Mouse (Mus musculus) stomach, postnatal 0 days (tissue): Measurements from ENCODE around the gene Wdfy1.

Experiments used
- CTCF ChIP-seq: IDR thresholded peaks from 2 replicates; pipeline ENCODE4 v1.5.1; 2016; ENCODE audit warnings: antibody characterized with exemption, low read depth, mild to moderate bottlenecking, moderate library complexity
- EP300 ChIP-seq: optimal IDR thresholded peaks from 2 replicates; pipeline ENCODE3; 2016; ENCODE audit warnings: antibody characterized with exemption

DNA sequence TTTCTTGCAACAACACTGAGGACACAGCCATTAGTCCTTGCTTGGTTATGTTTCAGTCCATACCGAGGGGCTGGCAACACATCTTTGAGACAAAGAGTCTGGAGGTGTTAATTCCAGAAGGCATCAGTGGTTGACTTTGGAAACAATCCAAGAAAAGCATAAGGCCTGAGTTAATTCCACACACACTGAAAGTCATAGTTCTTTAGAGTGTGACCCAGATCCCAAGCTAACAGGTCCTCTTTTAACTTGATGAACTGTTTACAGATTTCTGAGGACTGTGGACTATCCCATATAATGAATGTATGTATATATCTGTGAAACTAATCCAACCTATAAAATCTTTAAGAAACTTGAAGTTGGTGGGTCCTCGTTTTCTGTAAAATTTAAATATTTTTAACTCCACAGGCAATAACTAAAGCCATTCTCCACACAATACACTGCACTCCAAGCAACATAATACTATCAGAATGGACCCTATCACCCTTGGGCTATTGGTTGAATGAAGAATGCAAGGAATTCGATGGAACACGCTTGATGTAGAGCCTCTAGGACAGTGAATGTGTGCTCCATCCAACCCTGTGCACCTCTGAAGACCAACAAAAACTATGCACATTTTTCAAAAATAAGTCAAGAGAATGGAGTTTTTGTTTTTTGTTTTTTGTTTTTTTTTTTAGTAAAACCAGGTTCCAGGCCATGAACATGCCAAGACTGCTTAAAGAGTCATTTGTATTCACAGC is 120.0 kb downstream of the Wdfy1 start:
- TF ChIP-seq EP300 (no peak), CTCF (no peak)
